Mouse (Mus musculus) embryonic facial prominence, embryonic 12.5 days (tissue): ENCODE data around the gene Cxcr5. TPM values are rescaled to one million over a fixed set of nuclear protein-coding genes. Genes with fewer than 3 reads are reported as not detected.

Experiments used
- ATAC-seq: fragments of 200-750 bp; cut with Nextera tagmentation; 2 replicates; pipeline ENCODE4 v1.8.0; 2017; ENCODE audit not compliant: insufficient number of reproducible peaks, insufficient read depth, low FRiP score, low TSS enrichment
- H3K27ac ChIP-seq: fragments of 300-500 bp; sonication (generic); 2 replicates; pipeline ENCODE4 v1.5.1; 2016; ENCODE audit warnings: mild to moderate bottlenecking
- H3K27me3 ChIP-seq: fragments of 300-500 bp; sonication (generic); 2 replicates; pipeline ENCODE4 v1.6.1; 2016; ENCODE audit warnings: mild to moderate bottlenecking, moderate library complexity
- H3K36me3 ChIP-seq: fragments of 300-500 bp; sonication (generic); 2 replicates; pipeline ENCODE4 v1.6.1; 2016; ENCODE audit warnings: mild to moderate bottlenecking
- H3K4me1 ChIP-seq: fragments of 300-500 bp; sonication (generic); 2 replicates; pipeline ENCODE4 v1.6.1; 2016
- H3K4me2 ChIP-seq: fragments of 300-500 bp; sonication (generic); replicated peaks from 2 replicates; pipeline ENCODE4 v1.6.1; 2016; ENCODE audit warnings: mild to moderate bottlenecking, moderate library complexity
- H3K4me3 ChIP-seq: fragments of 300-500 bp; sonication (generic); 2 replicates; pipeline ENCODE4 v1.5.1; 2016; ENCODE audit warnings: mild to moderate bottlenecking
- H3K9ac ChIP-seq: fragments of 300-500 bp; sonication (generic); 2 replicates; pipeline ENCODE4 v1.6.1; 2016; ENCODE audit warnings: mild to moderate bottlenecking, moderate library complexity
- H3K9me3 ChIP-seq: fragments of 300-500 bp; sonication (generic); 2 replicates; pipeline ENCODE4 v1.6.1; 2016; ENCODE audit warnings: mild to moderate bottlenecking, moderate library complexity
- WGBS: fragments of 180-500 bp; shearing (Covaris S2); methylation state at CpG from one replicate; pipeline ENCODE4 v1.1.7; 2016; 5-methylcytosine and 5-hydroxymethylcytosine counted together
- polyA plus RNA-seq: library from polyadenylated mRNA; unstranded; fragments of >200 nt; fragmentation: Nextera tagmentation; extraction: Ambion mirVana; gene quantifications from 2 replicates; pipeline ENCODE4 v1.2.1, GENCODE M21; 2016

Gene Cxcr5
- polyA plus RNA-seq, 1 experiment from 2014 or later = 0.08 TPM

DNA sequence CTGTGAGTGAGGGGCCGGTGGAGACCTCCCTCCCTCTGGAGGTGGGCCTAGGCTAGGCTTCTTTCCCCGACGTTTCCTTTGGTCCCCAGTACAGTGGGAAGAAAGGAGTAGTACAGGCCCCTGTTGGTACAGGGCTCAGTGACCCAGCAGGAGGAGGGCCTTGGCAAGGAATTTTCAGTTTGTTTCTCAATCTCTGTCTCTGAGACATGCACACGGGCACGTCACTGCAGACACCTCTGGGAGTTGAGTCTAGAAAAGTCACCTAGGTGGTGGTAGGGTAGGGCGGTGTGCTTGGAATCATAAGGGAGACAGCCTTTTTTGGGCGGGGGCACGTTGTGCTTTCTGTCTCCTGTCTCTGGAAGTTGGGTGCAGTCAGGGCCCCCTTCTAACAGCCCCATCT, 73.3 kb downstream of the Cxcr5 start:
- no peak for ATAC-seq

DNA sequence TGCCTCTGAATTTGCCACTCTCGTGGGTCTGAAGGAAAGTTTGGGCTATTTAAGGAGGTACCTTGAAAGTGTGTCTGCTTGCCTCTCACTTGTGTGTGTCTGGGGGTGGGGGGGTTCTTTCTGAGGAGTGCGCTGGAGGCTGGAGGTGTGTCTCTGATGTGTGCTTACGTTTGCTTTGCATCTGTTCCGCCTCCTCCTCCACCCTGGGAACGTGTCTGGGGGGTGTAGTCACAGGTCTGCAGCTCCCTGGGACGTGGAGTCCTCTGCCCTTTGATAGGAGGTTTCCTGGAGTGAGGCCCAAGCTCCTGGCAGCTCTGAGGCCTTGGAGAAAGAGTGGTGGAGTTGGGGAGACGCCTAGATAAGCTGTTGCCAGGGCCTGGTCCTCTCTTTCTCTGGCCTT, 74.2 kb downstream of the Cxcr5 start:
- Histone ChIP-seq H3K9ac (peak overlapping the region; percentile 99; the same call in 1 of the 2 replicates), H3K27me3 (no peaks in the 10 kb centered on the region), H3K4me3 (peak overlapping the region; percentile 97), H3K4me2 (peak overlapping the region; percentile 96), H3K4me1 (peaks cover 79% of the 10 kb centered on the region), H3K27ac (peak overlapping the region; percentile 87), H3K9me3 (no peaks in the 10 kb centered on the region), H3K36me3 (peaks cover 6% of the 10 kb centered on the region; the same call in 1 of the 2 replicates)
- 8% methylated on average over 7 of the region's 7 CpGs for WGBS
- no peak for ATAC-seq

More for the DNA sequence above, 73.3 kb downstream of the Cxcr5 start:
- no peaks in the 10 kb centered on the region for H3K27me3 ChIP-seq
- H3K4me1 ChIP-seq = peaks cover 89% of the 10 kb centered on the region
- H3K4me2 ChIP-seq = peak overlapping the region; percentile 96
- H3K9me3 ChIP-seq = no peaks in the 10 kb centered on the region
- H3K27ac ChIP-seq = peak overlapping the region; percentile 87
- peaks cover 6% of the 10 kb centered on the region; the same call in 1 of the 2 replicates for H3K36me3 ChIP-seq
- H3K9ac ChIP-seq = peak overlapping the region; percentile 54
- peak overlapping the region; percentile 97 for H3K4me3 ChIP-seq
- WGBS = 13% methylated on average over 8 of the region's 8 CpGs

DNA sequence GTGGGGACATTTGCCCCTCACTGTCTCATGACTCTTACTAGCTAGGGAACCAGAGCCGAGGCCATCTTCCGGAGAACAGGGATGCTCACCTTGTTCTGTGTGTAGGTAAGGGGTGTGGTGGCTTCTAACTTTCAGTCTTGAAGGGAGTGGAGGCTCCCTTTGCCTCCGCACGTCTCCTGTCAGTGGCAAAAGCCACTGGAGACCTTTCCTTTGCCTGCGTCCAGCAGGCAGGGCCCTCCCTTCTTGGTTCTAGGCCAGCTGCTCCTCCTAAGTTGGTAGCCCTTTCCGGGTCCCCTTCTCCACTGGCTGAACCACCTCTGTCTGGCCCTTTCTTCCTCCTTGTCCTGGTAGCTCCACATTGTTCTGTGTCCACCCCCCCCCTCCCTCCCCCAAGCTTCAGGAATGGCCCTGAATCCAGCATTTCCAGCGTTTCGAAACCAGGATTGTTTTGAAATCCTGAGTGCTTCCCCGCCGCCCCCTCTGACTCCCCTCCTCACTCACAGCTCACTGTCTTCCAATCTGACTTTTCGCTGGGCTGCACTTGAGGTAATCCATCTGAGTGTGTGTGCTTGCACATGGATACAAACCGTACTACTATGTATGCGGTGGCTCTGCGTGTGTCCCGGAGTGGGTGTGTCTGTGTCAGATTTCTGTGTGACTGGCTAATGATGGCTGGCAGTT, 74.8 kb downstream of the Cxcr5 start:
- ATAC-seq = no peak
- Histone ChIP-seq H3K4me1 (peaks cover 76% of the 10 kb centered on the region), H3K27me3 (no peaks in the 10 kb centered on the region), H3K4me3 (peak overlapping the region; percentile 97), H3K27ac (peak overlapping the region; percentile 87), H3K4me2 (peak overlapping the region; percentile 96), H3K36me3 (peaks cover 5% of the 10 kb centered on the region; the same call in 1 of the 2 replicates), H3K9ac (peak overlapping the region; percentile 99), H3K9me3 (no peaks in the 10 kb centered on the region)
- WGBS = 11% methylated on average over 15 of the region's 15 CpGs

DNA sequence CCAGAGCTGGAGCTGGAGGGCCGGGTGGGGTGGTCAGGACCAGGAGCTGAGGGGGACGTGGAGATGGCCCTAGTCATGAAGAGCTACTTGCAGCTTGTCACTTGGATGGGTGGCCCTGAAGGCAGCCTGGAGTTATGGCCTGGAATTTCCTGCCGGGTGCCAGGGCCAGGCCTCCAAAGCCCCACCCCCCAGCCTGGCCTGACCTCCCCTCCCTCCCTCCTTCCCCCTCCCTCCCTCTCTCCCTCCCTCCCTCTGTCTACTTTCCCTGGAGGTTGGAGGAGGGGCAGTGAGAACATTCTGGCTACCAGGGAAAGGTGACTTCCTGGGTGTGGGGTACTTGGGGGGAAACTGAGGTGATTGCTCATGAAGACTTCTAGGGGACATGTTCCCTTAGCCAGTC, 75.3 kb downstream of the Cxcr5 start:
- peak overlapping the region; percentile 97 for H3K4me3 ChIP-seq
- H3K9ac ChIP-seq = peak overlapping the region; percentile 99
- peak overlapping the region; percentile 87 for H3K27ac ChIP-seq

DNA sequence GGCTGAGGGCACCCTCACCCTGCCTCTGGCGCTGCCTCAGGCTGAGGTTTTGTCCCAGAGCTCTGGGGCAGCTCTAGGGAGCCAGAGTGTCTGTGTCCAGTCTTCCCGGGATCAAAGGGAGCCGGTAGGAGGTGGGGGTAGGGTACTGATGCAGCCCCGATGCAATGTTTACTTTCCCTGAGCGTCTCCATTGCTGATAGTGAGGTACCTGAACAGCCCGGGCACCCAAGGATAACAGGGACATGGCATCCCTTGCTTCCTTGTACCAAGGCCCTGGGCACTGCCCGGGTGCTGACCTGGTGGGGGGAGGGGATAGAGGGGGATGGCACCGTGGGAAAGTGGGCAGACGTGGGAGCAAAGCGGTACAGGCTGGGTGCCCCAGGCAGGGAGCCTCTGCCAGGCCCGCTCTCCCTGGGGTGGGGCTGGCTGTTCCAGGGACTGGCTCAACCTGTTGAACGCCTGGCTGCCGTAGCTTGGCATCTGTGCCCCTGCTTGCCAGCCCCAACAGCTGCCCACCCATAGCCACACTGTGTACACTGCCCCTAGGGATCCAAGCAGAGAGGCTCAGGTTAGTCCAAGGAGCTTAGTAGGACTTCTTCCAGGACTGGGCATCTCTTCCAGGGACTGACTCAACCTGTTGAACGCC, 76.0 kb downstream of the Cxcr5 start:
- ATAC-seq = no peak
- Histone ChIP-seq H3K9ac (peak overlapping the region; percentile 99), H3K4me1 (peaks cover 70% of the 10 kb centered on the region), H3K9me3 (no peaks in the 10 kb centered on the region), H3K27ac (peak overlapping the region; percentile 87), H3K4me2 (peak overlapping the region; percentile 96), H3K36me3 (no peaks in the 10 kb centered on the region), H3K4me3 (peak overlapping the region; percentile 97), H3K27me3 (no peaks in the 10 kb centered on the region)
- 26% methylated on average over 14 of the region's 14 CpGs for WGBS

More for the DNA sequence above, 75.3 kb downstream of the Cxcr5 start:
- H3K4me2 ChIP-seq = peak overlapping the region; percentile 96
- no peak for ATAC-seq
- 8% methylated on average over 3 of the region's 3 CpGs for WGBS
- no peaks in the 10 kb centered on the region for H3K9me3 ChIP-seq
- no peaks in the 10 kb centered on the region for H3K27me3 ChIP-seq
- H3K36me3 ChIP-seq = no peaks in the 10 kb centered on the region
- peaks cover 75% of the 10 kb centered on the region for H3K4me1 ChIP-seq

DNA sequence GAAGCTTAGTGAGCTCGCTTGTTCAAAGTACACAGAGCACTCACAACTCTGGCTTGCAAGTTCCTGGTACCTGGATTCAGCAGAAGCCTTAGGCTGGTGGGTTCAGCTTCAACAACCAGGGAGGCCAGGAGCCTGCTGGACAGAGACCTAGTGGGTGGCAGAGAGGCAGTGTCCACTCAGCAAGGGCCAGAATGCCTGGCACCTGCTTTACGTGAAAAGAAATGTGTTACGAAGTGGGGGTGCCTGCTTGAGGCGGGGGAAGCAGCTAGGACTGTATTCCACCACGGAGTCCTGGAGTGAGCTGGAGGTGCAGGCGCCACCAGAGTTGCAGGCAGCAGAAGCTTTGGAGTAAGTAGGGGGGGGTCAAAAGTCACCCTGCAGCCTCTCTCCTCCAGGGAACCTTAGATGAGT, 76.6 kb downstream of the Cxcr5 start:
- peak overlapping the region; percentile 97 for H3K27ac ChIP-seq
- WGBS = 24% methylated on average over 6 of the region's 6 CpGs
- peak overlapping the region; percentile 99 for H3K9ac ChIP-seq

DNA sequence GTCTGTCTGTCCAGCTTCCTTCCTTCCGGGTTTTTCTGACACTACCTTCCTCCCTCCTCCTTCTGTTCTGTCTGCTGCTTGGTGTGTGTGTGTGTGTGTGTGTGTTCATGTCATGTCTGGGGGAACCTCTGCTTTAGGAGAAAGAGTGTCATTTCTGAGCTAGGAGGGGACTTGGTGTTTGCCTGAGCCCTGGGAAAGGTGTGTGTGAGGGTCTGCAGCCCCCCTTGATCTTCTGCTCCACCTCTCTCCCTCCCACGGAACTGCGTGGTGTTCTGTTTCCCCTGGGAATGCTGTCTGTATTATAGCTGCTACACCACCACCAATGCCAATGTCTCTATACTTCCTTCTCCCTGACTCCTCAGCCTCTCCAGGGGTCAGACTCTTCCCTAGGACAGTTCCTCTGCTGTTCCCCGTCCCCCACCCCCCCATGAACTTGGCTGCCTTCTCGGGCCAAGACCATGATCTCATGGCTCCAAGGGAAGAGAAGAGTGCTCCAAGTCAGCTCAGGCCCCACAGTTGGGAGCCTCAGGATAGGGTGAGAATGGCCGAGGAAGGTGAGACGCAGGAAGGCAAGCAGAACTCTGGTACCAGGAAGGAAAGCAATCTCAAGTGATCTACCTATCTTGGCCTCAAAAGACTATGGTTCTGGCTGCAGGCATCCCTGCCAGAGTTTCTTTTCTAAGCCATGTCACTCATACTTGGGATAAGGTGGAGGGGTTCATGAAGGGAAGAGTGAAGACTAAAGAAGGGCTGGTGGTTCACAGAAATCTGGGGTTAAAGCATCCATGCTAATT, 77.2 kb downstream of the Cxcr5 start:
- H3K27ac ChIP-seq = peak overlapping the region; percentile 97
- 23% methylated on average over 7 of the region's 7 CpGs for WGBS
- peak overlapping the region; percentile 97 for H3K4me3 ChIP-seq
- H3K9ac ChIP-seq = peak overlapping the region; percentile 99
- H3K36me3 ChIP-seq = no peaks in the 10 kb centered on the region
- no peaks in the 10 kb centered on the region for H3K9me3 ChIP-seq
- peaks cover 59% of the 10 kb centered on the region for H3K4me1 ChIP-seq
- no peaks in the 10 kb centered on the region for H3K27me3 ChIP-seq
- no peak for ATAC-seq
- peak overlapping the region; percentile 96 for H3K4me2 ChIP-seq

More for the DNA sequence above, 76.6 kb downstream of the Cxcr5 start:
- no peak for ATAC-seq
- peaks cover 65% of the 10 kb centered on the region for H3K4me1 ChIP-seq
- peak overlapping the region; percentile 96 for H3K4me2 ChIP-seq
- H3K9me3 ChIP-seq = no peaks in the 10 kb centered on the region
- no peaks in the 10 kb centered on the region for H3K36me3 ChIP-seq
- H3K4me3 ChIP-seq = peak overlapping the region; percentile 97
- H3K27me3 ChIP-seq = no peaks in the 10 kb centered on the region

DNA sequence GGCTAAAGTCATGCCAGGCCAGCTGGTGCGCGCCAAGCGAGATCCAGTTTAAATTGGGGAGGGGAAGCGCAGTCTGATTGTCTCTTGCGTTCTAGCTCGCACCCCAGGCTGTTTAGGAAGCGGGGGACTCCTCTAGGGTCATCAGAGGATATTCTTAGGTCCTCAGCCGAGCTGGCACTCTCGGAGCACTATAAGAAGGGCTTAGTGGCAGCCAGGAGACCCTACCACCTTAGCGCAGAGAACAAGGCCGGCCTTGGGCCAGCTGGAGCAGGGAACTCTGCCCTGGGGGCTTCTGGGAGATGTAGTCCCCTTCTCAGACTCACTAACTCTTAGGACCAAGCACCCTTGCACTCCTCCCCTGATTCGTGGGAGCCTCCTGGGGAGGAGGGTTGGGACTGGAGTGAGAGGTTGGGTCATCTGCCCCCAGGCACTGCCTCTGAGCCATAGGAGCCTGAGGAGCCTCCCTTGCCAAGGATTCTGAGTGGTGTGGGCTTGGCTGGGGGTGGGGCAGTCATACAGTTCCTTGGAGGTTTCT, 78.1 kb downstream of the Cxcr5 start:
- Histone ChIP-seq H3K4me2 (peak overlapping the region; percentile 96), H3K9me3 (no peaks in the 10 kb centered on the region), H3K4me1 (peaks cover 50% of the 10 kb centered on the region), H3K27me3 (no peaks in the 10 kb centered on the region), H3K4me3 (peak overlapping the region; percentile 97), H3K36me3 (no peaks in the 10 kb centered on the region), H3K9ac (peak overlapping the region; percentile 99), H3K27ac (peak overlapping the region; percentile 97)
- WGBS = under 1% methylated on average over 12 of the region's 12 CpGs
- ATAC-seq = no peak

DNA sequence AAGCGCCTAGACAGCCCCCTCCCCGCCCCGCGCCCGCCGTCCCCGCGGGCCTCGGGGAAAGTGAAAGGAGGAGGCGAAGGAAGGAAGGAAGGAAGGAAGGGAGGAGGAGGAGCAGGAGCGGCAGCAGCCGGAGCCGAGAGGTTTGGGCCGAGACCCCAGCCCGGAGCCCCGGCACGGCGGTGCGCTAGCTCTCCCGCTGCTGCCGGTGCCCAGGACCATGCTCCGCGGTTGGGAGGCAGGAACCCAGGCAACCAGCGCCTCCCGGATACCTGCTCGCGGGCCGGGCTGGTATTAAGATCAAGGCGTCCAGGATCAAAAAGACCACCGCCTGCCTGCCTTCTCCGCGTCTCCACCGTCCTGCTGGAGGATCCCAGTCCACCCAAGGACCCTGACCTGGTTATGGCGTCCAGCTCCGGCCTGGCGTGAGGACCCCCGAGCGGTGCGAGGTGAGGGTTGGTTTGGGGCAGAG, 78.6 kb downstream of the Cxcr5 start:
- no peaks in the 10 kb centered on the region for H3K27me3 ChIP-seq
- H3K36me3 ChIP-seq = no peaks in the 10 kb centered on the region
- peak overlapping the region; percentile 97 for H3K27ac ChIP-seq
- peaks cover 46% of the 10 kb centered on the region for H3K4me1 ChIP-seq
- H3K9me3 ChIP-seq = no peaks in the 10 kb centered on the region
- H3K9ac ChIP-seq = peak overlapping the region; percentile 99
- H3K4me3 ChIP-seq = peak overlapping the region; percentile 97
- ATAC-seq = no peak
- WGBS = under 1% methylated on average over 37 of the region's 39 CpGs
- peak overlapping the region; percentile 96 for H3K4me2 ChIP-seq

DNA sequence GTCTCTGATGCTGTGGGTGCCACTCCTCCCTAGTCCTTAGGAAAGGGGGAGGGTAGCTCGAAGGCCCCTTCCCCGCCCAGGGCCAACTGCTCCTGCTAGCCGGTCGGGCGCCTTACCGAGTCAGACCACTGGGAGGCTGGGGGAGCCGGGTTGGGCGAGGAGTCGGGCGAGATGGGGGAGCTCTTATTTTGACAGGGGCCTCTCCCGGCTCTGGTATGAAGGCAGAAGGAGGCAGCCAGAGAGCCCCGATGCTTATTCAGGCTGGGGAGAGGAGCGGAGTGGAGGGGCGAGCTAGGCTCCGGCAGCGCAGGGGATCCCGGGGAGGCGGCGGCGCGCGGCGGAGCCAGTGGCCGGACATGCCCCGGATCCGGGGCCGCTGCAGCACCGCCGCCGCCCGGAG, 79.1 kb downstream of the Cxcr5 start, which contains the start of gene Bcl9l:
TSS of gene Bcl9l (plus strand) at position 274 of the 400 bp plus-strand sequence.
- H3K27me3 ChIP-seq = no peaks in the 10 kb centered on the region
- H3K27ac ChIP-seq = peak within 1 kb of the TSS; percentile 97
- WGBS = under 1% methylated on average over 24 of the region's 31 CpGs
- peaks cover 46% of the 10 kb centered on the region for H3K4me1 ChIP-seq
- H3K36me3 ChIP-seq = no peaks in the 10 kb centered on the region
- peak within 1 kb of the TSS; percentile 96 for H3K4me2 ChIP-seq
- peak; percentile 62; the same call in 1 of the 2 replicates for ATAC-seq
- peak within 1 kb of the TSS; percentile 97 for H3K4me3 ChIP-seq
- H3K9ac ChIP-seq = peak within 1 kb of the TSS; percentile 99
- H3K9me3 ChIP-seq = no peaks in the 10 kb centered on the region

DNA sequence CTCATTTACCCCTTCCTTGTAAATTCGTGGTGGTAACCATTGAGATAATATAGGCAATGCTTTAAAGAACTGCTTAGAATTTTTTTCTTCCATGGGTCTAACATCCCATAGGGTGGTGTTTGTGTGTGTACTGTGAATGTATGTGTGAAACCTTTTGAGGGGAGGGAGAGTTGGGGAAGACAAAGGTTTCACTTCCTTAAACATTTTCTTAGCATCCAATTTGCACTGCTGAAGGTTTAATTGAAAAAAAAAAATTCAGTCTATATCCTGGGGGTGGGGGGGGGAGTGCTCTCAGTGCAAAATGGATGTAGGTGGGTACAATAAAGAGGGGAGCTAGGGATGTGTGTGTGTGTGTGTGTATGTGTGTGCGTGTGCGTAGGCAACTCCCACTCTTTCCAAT, 79.6 kb downstream of the Cxcr5 start:
- H3K4me3 ChIP-seq = peak overlapping the region; percentile 97
- H3K4me2 ChIP-seq = peak overlapping the region; percentile 96
- H3K27ac ChIP-seq = peak overlapping the region; percentile 97; the same call in 1 of the 2 replicates
- ATAC-seq = no peak
- no peaks in the 10 kb centered on the region for H3K27me3 ChIP-seq
- H3K36me3 ChIP-seq = no peaks in the 10 kb centered on the region
- 10% methylated on average over 3 of the region's 3 CpGs for WGBS
- no peak overlapping the region; the same call in 1 of the 2 replicates for H3K9ac ChIP-seq
- H3K9me3 ChIP-seq = no peaks in the 10 kb centered on the region
- peaks cover 45% of the 10 kb centered on the region for H3K4me1 ChIP-seq
